Mouse (Mus musculus): Measurements from ENCODE around the gene Atp1a3.
A peak's percentile ranks its signal among the peaks of the same experiment; 100 is the strongest.

Gene Atp1a3

DNA sequence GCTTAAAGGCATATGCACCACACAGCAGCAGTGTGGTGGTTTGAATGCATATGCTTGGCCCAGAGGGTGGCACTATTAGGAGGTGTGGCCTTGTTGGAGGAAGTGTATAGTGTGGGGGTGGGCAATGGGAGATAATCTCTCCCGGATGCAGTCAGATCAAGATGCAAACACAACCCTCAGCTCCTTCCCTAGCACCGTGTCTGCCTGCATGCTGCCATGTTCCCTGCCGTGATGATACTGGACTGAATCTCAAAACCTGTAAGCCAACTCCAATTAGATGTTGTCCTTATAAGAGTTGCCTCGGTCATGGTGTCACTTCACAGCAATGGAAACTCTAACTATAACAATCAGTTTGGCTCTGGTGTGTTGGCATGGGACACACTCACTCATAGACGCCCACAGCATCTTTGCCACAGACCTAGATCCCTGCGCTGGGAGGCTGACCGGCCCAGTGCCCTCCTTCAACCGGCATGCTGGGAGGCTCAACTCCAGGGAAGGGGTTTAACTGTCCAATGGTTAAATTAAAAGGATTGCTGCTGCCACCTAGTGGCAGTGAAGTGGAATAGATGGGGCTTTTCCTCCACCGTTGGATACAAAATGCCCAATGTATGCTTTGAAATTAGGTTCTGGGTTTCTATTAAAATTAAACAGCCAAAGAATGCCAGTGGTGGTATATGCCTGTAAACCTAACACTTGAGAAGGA lies 30.7 kb downstream of the Atp1a3 start:
- H3K27me3 ChIP-seq (ENCODE audit: insufficient read depth, low read length): peaks cover 6% of the 10 kb centered on the region; the same call in 1 of the 2 replicates
- peaks cover 27% of the 10 kb centered on the region for H3K4me1 ChIP-seq (replicated peaks; ENCODE audit: low read depth, low read length)
- H3K36me3 ChIP-seq (ENCODE audit: insufficient read depth, low read length): peaks cover 35% of the 10 kb centered on the region
- no peak for TF ChIP-seq NANOG (IDR thresholded peaks at IDR 0.05; ENCODE audit: borderline replicate concordance, low read length)
- no peak for TF ChIP-seq POU5F1 (IDR thresholded peaks at IDR 0.05; ENCODE audit: borderline replicate concordance, low read length)
- peak; percentile 89 for TF ChIP-seq CTCF (conservative IDR thresholded peaks at IDR 0.05; ENCODE audit: low read length)
- H3K4me3 ChIP-seq (replicated peaks; ENCODE audit: low read length): no peak overlapping the region
- no peaks in the 10 kb centered on the region for H3K9me3 ChIP-seq (ENCODE audit: low read length)

DNA sequence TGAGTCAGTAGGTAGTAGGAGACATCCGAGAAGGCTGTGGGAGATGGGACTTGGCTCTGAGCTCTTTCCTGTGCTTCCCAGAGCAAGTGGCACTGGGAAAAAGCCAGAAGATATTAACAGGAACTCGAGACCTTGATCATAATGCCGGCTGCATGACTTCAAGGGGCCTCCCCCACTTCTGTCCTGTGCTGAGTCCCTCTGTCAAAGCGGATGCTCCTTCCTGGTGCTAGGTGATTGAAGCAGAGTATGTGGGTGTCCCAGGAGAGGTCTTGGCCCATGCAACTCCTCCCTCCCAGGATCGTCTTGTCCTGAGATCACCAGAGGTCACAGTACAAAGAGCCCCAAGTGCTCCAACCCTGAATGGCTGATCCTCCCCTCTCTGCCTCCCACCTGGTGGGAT lies 31.9 kb downstream of the Atp1a3 start:
- TF ChIP-seq CTCF (conservative IDR thresholded peaks at IDR 0.05; ENCODE audit: low read length) (no peak), NANOG (IDR thresholded peaks at IDR 0.05; ENCODE audit: borderline replicate concordance, low read length) (no peak), POU5F1 (IDR thresholded peaks at IDR 0.05; ENCODE audit: borderline replicate concordance, low read length) (no peak)
- H3K36me3 ChIP-seq (ENCODE audit: insufficient read depth, low read length): peaks cover 33% of the 10 kb centered on the region
- peaks cover 27% of the 10 kb centered on the region for H3K4me1 ChIP-seq (replicated peaks; ENCODE audit: low read depth, low read length)
- H3K27me3 ChIP-seq (ENCODE audit: insufficient read depth, low read length): peaks cover 6% of the 10 kb centered on the region; the same call in 1 of the 2 replicates
- no peak overlapping the region for H3K4me3 ChIP-seq (replicated peaks; ENCODE audit: low read length)
- no peaks in the 10 kb centered on the region for H3K9me3 ChIP-seq (ENCODE audit: low read length)

DNA sequence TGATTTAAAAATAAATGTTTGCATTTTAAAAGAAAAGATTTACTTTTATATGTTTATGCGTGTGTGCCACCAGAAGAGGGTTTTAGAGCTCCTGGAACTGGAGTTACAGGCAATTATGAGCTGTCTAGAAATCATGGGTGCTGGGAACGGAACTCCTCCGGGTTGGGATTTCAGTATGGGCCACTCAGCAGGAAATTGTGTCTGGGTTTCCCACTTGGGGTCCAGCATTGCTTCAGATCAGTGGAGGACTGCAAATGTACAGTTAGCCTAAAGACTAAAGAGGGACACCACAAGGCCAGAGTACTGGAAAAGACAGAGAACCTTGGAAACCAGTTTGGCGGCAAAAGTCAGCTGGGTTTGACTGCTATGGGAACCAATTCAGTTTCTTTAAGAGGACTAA lies 32.5 kb downstream of the Atp1a3 start:
- Histone ChIP-seq H3K9me3 (ENCODE audit: low read length) (no peaks in the 10 kb centered on the region), H3K4me3 (replicated peaks; ENCODE audit: low read length) (no peak overlapping the region), H3K27me3 (ENCODE audit: insufficient read depth, low read length) (peaks cover 3% of the 10 kb centered on the region; the same call in 1 of the 2 replicates), H3K4me1 (replicated peaks; ENCODE audit: low read depth, low read length) (peaks cover 30% of the 10 kb centered on the region), H3K36me3 (ENCODE audit: insufficient read depth, low read length) (peaks cover 29% of the 10 kb centered on the region)
- TF ChIP-seq CTCF (conservative IDR thresholded peaks at IDR 0.05; ENCODE audit: low read length) (no peak), NANOG (IDR thresholded peaks at IDR 0.05; ENCODE audit: borderline replicate concordance, low read length) (no peak), POU5F1 (IDR thresholded peaks at IDR 0.05; ENCODE audit: borderline replicate concordance, low read length) (no peak)

DNA sequence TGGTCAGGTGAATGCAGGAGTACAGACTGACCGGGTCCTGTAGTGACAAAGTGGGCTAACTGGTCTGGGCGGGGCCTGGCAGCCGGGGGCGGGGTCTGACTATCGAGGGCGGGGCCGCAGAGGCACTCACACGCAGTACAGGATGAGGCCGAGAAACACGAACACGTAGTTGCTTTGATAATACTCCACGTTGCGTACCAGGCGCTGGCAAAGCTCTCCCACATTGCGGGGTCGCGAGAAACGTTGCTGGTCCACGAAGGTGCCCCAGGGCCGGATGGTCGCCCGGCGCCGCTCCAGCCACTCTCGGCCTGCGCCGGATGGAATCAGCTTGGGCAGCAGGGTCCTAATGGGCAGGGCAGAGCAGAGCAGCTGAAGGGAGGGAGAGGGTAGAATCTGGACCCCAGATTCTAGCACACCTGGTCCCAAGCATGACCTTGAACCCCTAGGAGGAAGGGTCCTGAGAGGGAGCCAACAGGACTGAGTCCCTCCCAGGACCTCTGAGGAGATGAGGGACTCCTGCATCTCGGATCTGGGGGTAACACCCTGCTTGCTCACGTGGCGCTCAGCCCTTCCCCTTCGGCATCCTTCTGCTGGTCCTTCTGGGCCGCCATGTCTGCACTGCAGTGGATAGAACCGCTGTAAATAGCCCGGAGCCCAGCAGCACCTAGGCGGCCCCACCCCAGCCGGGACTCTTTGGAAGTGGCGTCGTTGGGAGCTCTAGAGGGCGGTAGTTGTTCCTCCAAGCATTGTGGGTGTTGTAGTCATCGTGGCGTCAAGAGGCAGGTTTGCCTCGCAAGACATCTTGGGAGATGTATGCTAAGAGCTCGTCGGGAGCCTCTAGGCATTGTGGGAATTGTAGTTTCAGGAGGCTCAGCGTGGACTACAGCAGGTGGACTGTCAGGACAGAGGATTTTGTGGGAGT lies 33.5 kb downstream of the Atp1a3 start, which contains the start of gene Rabac1:
Gene Rabac1, minus strand, starts transcription at position 783 of the 922 bp plus-strand sequence.
- Histone ChIP-seq H3K4me1 (replicated peaks; ENCODE audit: low read depth, low read length) (peaks cover 34% of the 10 kb centered on the region), H3K9me3 (ENCODE audit: low read length) (no peaks in the 10 kb centered on the region), H3K4me3 (replicated peaks; ENCODE audit: low read length) (peak within 1 kb of the TSS; percentile 98), H3K36me3 (ENCODE audit: insufficient read depth, low read length) (peaks cover 22% of the 10 kb centered on the region), H3K27me3 (ENCODE audit: insufficient read depth, low read length) (no peaks in the 10 kb centered on the region)
- TF ChIP-seq NANOG (IDR thresholded peaks at IDR 0.05; ENCODE audit: borderline replicate concordance, low read length): no peak
- TF ChIP-seq POU5F1 (IDR thresholded peaks at IDR 0.05; ENCODE audit: borderline replicate concordance, low read length): no peak
- no peak; the same call in 1 of the 2 replicates for TF ChIP-seq CTCF (conservative IDR thresholded peaks at IDR 0.05; ENCODE audit: low read length)

DNA sequence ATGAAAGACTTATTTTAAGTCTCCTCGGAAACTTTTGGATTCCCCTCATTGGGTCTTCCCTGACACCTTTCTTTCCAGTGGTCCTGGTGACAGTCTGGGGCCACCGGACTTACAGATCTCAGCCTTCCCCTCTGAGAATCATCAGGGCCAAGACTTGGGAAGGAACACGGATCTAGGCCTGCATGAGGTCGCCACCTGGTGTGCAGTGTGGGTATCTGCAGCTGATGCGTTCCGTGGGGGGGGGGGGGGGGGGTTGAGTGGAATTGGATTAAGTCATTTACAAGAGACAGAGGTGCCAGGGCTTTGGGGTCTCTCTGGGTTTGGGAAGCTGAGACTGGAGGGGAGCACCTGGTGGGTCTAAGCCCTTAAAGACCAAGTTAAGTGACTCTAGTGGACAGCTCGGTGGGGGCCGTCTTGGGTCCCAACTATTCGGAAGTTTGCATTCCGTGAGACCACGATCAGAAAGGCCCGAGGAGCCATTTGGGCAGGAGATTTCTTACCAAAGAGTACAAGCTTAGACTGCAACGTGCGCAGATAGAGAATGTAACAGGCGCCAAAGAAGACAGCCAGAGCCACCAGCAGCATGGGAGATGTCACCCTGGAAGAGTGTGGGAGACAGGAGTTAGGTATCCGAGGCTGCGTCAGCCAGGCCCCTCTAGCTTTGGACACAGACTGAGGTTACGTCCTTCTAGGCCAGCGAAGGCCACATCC lies 34.3 kb downstream of the Atp1a3 start:
- no peaks in the 10 kb centered on the region for H3K9me3 ChIP-seq (ENCODE audit: low read length)
- H3K27me3 ChIP-seq (ENCODE audit: insufficient read depth, low read length): no peaks in the 10 kb centered on the region
- peak overlapping the region; percentile 98 for H3K4me3 ChIP-seq (replicated peaks; ENCODE audit: low read length)
- no peak for TF ChIP-seq NANOG (IDR thresholded peaks at IDR 0.05; ENCODE audit: borderline replicate concordance, low read length)
- peak; percentile 40; the same call in 1 of the 2 replicates for TF ChIP-seq CTCF (conservative IDR thresholded peaks at IDR 0.05; ENCODE audit: low read length)
- H3K4me1 ChIP-seq (replicated peaks; ENCODE audit: low read depth, low read length): peaks cover 34% of the 10 kb centered on the region
- peaks cover 22% of the 10 kb centered on the region for H3K36me3 ChIP-seq (ENCODE audit: insufficient read depth, low read length)

DNA sequence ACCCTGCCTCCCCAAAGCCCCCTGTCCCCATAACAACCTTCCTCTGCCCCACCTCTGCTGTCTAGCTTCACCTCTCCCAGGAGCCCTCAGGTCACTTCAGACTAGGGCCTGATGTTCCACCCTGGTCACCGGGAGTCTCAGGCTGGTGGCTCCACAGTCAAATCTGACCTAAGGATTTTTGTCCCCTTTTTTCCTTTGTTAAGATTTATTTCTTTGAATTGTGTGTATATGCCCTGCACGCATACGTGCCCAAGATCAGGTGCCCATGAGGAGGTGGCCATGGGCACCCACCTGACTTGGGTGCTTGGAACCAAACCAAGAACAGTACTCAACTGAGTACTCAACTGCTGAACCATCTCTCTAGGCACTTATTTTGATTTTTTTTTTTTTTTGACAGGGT lies 35.4 kb downstream of the Atp1a3 start:
- no peaks in the 10 kb centered on the region for H3K27me3 ChIP-seq (ENCODE audit: insufficient read depth, low read length)
- peaks cover 22% of the 10 kb centered on the region for H3K36me3 ChIP-seq (ENCODE audit: insufficient read depth, low read length)
- H3K4me1 ChIP-seq (replicated peaks; ENCODE audit: low read depth, low read length): peaks cover 37% of the 10 kb centered on the region
- no peak for TF ChIP-seq POU5F1 (IDR thresholded peaks at IDR 0.05; ENCODE audit: borderline replicate concordance, low read length)
- no peak for TF ChIP-seq CTCF (conservative IDR thresholded peaks at IDR 0.05; ENCODE audit: low read length)
- TF ChIP-seq NANOG (IDR thresholded peaks at IDR 0.05; ENCODE audit: borderline replicate concordance, low read length): no peak
- no peaks in the 10 kb centered on the region for H3K9me3 ChIP-seq (ENCODE audit: low read length)
- H3K4me3 ChIP-seq (replicated peaks; ENCODE audit: low read length): no peak overlapping the region

DNA sequence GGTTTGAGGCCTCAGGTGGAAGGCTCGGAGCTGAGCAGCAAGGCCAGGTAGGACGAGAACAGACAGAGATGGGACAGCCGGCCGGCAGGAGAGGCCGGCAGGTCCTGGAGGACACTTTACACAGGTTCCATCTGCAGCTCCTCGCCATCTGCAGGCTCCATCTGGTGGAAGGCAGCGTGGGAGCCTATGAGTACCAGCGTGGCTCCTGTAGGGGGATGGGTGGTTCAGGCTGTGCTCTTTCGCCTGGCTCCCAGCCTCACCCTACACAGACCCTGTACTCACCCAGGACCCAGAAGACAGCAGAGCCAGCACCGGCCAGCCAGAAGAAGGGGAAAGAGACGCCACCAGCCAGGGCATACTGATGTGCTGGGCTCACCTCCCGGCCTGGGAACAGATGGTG lies 36.0 kb downstream of the Atp1a3 start:
- Histone ChIP-seq H3K9me3 (ENCODE audit: low read length) (no peaks in the 10 kb centered on the region), H3K4me1 (replicated peaks; ENCODE audit: low read depth, low read length) (peaks cover 37% of the 10 kb centered on the region), H3K27me3 (ENCODE audit: insufficient read depth, low read length) (no peaks in the 10 kb centered on the region), H3K4me3 (replicated peaks; ENCODE audit: low read length) (no peak overlapping the region), H3K36me3 (ENCODE audit: insufficient read depth, low read length) (peaks cover 22% of the 10 kb centered on the region)
- no peak for TF ChIP-seq POU5F1 (IDR thresholded peaks at IDR 0.05; ENCODE audit: borderline replicate concordance, low read length)
- no peak for TF ChIP-seq NANOG (IDR thresholded peaks at IDR 0.05; ENCODE audit: borderline replicate concordance, low read length)
- TF ChIP-seq CTCF (conservative IDR thresholded peaks at IDR 0.05; ENCODE audit: low read length): no peak

DNA sequence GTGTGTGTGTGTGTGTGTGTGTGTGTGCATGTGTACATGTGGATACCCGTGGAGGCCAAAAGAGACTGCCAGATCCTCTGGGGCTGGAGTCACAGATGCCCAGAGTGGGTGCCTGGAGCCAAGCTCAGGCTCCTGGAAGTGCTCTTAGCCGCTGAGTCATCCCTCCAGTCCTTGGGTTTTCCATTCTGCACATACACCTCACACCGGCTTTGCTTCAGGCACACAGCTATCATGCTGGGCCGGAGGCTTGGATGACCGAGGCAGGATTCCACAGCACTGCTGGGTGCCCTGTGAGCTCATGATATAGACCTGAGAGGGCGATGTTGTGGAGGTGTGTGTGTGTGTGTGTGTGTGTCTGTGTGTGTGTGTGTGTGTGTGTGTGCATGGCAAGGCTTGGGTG lies 37.3 kb downstream of the Atp1a3 start:
- Histone ChIP-seq H3K9me3 (ENCODE audit: low read length) (no peaks in the 10 kb centered on the region), H3K4me3 (replicated peaks; ENCODE audit: low read length) (no peak overlapping the region), H3K36me3 (ENCODE audit: insufficient read depth, low read length) (peaks cover 22% of the 10 kb centered on the region), H3K4me1 (replicated peaks; ENCODE audit: low read depth, low read length) (peaks cover 26% of the 10 kb centered on the region), H3K27me3 (ENCODE audit: insufficient read depth, low read length) (no peaks in the 10 kb centered on the region)
- TF ChIP-seq CTCF (conservative IDR thresholded peaks at IDR 0.05; ENCODE audit: low read length): no peak
